ENCODE assay signal across 14 mouse cellular contexts in genomic region chr17:90843072-90843611, GRCm38 (mm10).
DNase-seq lines count a peak whose midpoint lies in the region; ATAC-seq lines count a peak whose summit lies in the region.
"Had no signal": no experiment of that assay in that cellular context is flagged by ENCODE, and none has a peak within 500 bp of the region (broad histone marks: within the 10 kb centered on the region; RNA-seq: fewer than 3 reads in every experiment).

No protein-coding gene starts in this region.

- peak; percentile 1 for DNase-seq in 416B (ENCODE audit: low read depth)
- DNase-seq in ES-CJ7 (ENCODE audit: low read depth, low spot score) = peak; percentile 91
- peak; percentile 93 for DNase-seq in R1 (ENCODE audit: low read depth, low spot score)
- no peak for DNase-seq in retina, embryonic 14.5 days (ENCODE audit: low spot score)
- no peak for DNase-seq in c-Kit-positive CD71-positive TER-119-positive erythroid progenitor cells, embryonic 14.5 days (ENCODE audit: low spot score)
- no peak for DNase-seq in frontal cortex, postnatal 36 days (ENCODE audit: low spot score in 2 of 2)
- DNase-seq: adrenal gland, adult 2 months; adrenal gland, postnatal 25 days; embryo, embryonic 11 days; heart, adult 18-20 months; heart, postnatal 14 days had no signal

- ATAC-seq in megakaryocyte progenitor cell, adult 5-6 weeks (replicated peaks; ENCODE audit: poor library complexity) = peak; percentile 68
- ATAC-seq: forebrain, embryonic 14.5 days; intestine, embryonic 15.5 days had no signal

Comparison
In these comparisons a context has a peak if more than half of its experiments do, and no peak if none do; other contexts are left out.
1. DNase-seq: peak in 416B (single experiment), ES-CJ7 (single experiment) and R1 (single experiment); none in retina, embryonic 14.5 days (single experiment), c-Kit-positive CD71-positive TER-119-positive erythroid progenitor cells, embryonic 14.5 days (single experiment) and frontal cortex, postnatal 36 days (0 of 2).